Mouse (Mus musculus): Measurements from ENCODE around the gene Acadvl. TPM values are rescaled to one million over a fixed set of nuclear protein-coding genes. Genes with fewer than 3 reads are reported as not detected.
A peak's percentile ranks its signal among the peaks of the same experiment; 100 is the strongest.

The Acadvl gene
- total RNA-seq (2021), result 100 to 1,000 TPM; 342 to 380 TPM
- long read RNA-seq, experiment 1, transcript Acadvl-202 (20 exons, 2,168 nt), result major isoform, 446 of 565 reads
- long read RNA-seq, experiment 1, partial matches to known transcripts, result 79 of 565 reads
- long read RNA-seq, experiment 1, other reads (novel, unspliced or antisense), result 36 of 565 reads
- long read RNA-seq, experiment 2, transcript Acadvl-202 (20 exons, 2,168 nt), result major isoform, 658 of 757 reads
- long read RNA-seq, experiment 2, transcript Acadvl-201 (19 exons, 2,020 nt), result minor isoform, 5 of 757 reads
- long read RNA-seq, experiment 2, partial matches to known transcripts, result 66 of 757 reads
- long read RNA-seq, experiment 2, other reads (novel, unspliced or antisense), result 26 of 757 reads

- DNase-seq, result peak; percentile 86
Observed at GRCm38 (mm10) chr11:70014880-70015558, at the start of gene Acadvl. Gene Acadvl (minus strand): TSS chr11:70015411.

DNA sequence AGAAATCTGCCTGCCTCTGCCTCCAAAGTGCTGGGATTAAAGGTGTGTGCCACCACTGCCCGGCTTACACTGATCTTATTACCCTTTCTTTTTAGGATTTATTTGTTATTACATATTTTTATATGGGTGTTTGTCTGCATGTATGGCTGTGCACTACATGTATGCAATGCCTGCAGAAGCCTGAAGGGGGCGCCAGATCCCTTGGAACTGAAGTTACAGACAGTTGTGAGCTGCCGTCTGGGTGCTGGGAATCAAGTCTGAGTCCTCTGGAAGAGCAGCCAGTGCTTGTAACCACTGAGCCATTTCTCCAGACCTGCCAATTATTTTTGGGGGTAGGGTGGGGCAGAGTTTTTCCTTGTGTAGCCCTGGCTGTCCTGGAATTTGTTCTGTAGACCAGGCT lies 47.8 kb upstream of the Acadvl start:
- DNase-seq, result no peak

DNA sequence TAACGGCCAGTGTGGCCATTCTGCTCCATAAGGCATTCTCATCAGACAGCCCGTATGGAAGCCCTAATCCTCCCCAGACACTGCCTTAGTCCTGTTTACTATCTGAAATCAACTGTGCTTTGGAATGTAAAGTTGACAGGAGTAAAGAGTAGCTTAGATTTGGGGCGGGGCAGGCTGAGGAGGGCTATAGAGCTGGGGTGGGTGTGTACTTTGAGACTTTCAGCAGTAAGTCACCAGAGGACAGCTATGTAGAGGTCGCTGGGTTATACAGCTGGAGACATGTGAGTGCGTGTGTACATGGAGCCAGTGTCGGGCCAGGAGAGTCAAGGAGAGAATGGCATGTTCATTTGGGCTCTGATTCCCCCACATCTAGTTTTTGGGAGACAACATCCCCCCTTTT lies 44.7 kb upstream of the Acadvl start:
- DNase-seq, result no peak

DNA sequence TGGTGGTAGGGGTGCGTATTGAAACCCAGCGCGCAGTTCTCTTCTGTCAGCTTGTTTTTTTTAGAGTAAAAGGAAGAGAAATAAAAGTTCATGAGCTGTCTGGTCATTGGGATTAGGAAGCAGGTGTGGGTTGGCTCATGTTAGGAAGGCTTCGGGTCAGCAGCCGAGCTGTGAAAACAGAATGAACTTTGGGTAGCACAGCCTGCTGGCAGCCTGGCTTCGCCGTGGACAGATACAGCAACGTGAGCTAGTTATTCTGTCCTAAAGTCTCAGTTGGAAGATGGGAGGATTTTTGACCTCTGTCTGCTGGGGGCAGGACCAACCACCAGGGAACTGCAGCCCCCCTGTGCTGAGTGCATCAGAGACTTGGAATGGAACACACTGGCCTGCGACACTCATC lies 42.6 kb upstream of the Acadvl start:
- no peak for DNase-seq

GRCm38 (mm10) chr11:70055618-70056214 lies 40.5 kb upstream of the Acadvl start:
- DNase-seq, result peak; percentile 47

- DNase-seq, result no peak
Observed at GRCm38 (mm10) chr11:70053898-70054570, 38.8 kb upstream of the Acadvl start, which contains the start of gene Asgr1. Gene Asgr1 (plus strand): TSS chr11:70054085.

- no peak for DNase-seq
Observed at GRCm38 (mm10) chr11:70053156-70053555, 37.9 kb upstream of the Acadvl start.

- no peak for DNase-seq
Observed at GRCm38 (mm10) chr11:70049816-70050215, 34.6 kb upstream of the Acadvl start.

DNA sequence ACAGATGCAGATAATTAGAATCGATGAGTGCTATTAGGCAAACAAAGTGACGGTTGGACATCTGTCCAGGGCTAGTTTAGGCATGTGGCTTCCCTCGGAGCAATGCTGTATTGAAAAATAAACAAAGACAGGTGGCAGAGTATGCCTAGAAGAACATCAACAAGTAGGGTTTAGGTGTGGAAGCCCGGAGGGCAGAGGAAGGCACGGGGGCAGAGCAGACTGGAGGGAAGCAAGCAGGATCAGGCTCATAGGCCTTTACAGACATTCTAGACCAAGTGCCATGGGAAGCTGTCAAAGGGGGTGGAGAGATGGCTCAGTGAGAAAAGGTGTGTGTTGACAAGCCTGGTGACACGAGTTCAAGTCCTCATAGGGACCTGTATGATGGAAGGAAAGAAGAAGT lies 34.2 kb upstream of the Acadvl start:
- DNase-seq, result no peak

GRCm38 (mm10) chr11:70045435-70045834 lies 30.2 kb upstream of the Acadvl start:
- DNase-seq, result no peak

GRCm38 (mm10) chr11:70043665-70044064 lies 28.5 kb upstream of the Acadvl start:
- DNase-seq, result no peak

- no peak for DNase-seq
Observed at GRCm38 (mm10) chr11:70042309-70043085, 27.3 kb upstream of the Acadvl start.

GRCm38 (mm10) chr11:70040184-70040583 lies 25.0 kb upstream of the Acadvl start:
- no peak for DNase-seq

DNA sequence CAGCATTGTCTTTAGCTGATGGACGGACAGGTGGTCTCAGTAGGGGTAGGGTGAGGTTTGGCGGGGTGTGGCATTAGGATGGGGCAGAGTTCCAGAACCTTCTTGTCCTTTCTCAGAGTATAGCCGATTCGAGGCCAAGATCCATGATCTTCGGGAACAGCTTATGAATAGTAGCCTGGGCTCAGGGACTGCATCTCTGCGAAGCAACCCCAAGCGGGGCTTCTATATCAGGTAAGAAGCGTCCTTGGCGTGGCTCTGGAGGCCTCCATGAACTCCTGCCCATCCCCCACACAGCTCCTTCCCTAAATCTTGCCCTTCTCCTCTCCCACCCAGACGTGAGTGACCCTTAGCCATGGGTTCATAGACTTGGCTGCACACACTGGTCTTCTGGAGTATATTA lies 24.4 kb upstream of the Acadvl start:
- DNase-seq, result no peak

DNA sequence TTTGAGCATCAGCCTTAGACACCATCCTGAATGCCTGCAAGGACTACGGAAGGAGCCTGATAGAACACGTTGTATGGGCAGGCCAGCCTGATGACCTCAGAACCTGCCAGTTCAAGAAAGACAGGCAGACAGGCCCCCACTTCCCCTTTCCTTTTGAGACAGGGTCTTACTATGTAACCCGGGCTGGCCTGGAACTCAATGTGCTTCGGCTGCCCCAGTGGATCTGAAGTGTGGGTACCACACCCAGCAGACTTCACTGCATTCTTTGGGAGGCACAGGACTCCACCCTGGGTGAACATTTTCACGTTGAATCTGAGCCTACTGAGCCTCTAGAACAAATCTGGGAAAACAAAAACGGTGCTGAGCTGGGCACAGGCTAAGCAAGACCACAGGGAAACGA lies 23.0 kb upstream of the Acadvl start:
- peak; percentile 7 for DNase-seq

- no peak for DNase-seq
Observed at GRCm38 (mm10) chr11:70031321-70031670, 16.1 kb upstream of the Acadvl start.

DNA sequence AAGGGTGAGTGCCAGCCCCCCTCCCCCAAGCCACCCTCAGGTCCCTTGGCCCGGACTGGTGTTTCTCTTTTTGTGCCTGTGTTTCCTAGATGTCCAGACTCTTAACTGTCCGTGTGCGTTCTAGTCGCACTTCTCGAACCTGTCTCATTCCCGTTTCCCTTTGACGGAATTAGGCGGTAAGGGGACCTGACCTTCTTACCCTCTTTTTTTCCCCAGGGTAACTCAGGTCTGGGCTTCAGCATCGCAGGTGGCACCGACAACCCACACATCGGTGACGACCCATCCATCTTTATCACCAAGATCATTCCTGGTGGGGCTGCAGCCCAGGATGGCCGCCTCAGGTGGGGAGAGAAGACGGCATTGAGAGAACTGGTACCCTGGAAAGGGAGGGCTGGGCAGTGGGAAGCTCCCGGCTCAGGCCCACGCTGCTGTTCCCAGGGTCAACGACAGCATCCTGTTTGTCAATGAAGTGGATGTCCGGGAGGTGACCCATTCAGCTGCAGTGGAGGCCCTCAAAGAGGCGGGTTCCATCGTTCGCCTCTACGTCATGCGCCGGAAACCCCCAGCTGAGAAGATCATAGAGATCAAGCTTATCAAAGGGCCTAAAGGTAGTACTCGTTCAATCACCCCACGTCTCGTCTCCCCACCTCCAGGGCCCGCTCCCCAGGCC lies 15.6 kb upstream of the Acadvl start:
- no peak for DNase-seq

GRCm38 (mm10) chr11:70029829-70030550 lies 14.8 kb upstream of the Acadvl start:
- DNase-seq, result no peak

GRCm38 (mm10) chr11:70029130-70029801 lies 14.1 kb upstream of the Acadvl start:
- DNase-seq, result peak; percentile 82

Measured in gastrocnemius, postnatal 25 days (tissue).